21 mouse cellular contexts compared by ENCODE assay signal in genomic region chr8:10671862-10672548, GRCm38 (mm10).
DNase-seq lines count a peak whose midpoint lies in the region; ATAC-seq and TF ChIP-seq lines count a peak whose summit lies in the region.
"Had no signal": no experiment of that assay in that cellular context is flagged by ENCODE, and none has a peak within 500 bp of the region (broad histone marks: within the 10 kb centered on the region; RNA-seq: fewer than 3 reads in every experiment).

No protein-coding gene starts in this region.

- no peaks in the 10 kb centered on the region for H3K27me3 ChIP-seq in hindbrain, postnatal 0 days (ENCODE audit: insufficient read depth, low read length)
- no peaks in the 10 kb centered on the region for H3K27me3 ChIP-seq in hindbrain, embryonic 14.5 days (ENCODE audit: control insufficient read depth, insufficient read depth, low read length)
- no peaks in the 10 kb centered on the region for H3K27me3 ChIP-seq in stomach, postnatal 0 days (ENCODE audit: control insufficient read depth, insufficient read depth, low read length)
- H3K27me3 ChIP-seq in liver, embryonic 12.5 days (replicated peaks) = no peaks in the 10 kb centered on the region; the same call in 1 of the 2 replicates
- H3K27me3 ChIP-seq: embryonic facial prominence, embryonic 15.5 days; forebrain, embryonic 15.5 days; heart, embryonic 15.5 days; intestine, embryonic 15.5 days had no signal

- no peak overlapping the region for H3K4me3 ChIP-seq in hindbrain, postnatal 0 days (ENCODE audit: low read length)
- H3K4me3 ChIP-seq in hindbrain, embryonic 14.5 days (replicated peaks; ENCODE audit: low read length) = no peak overlapping the region
- H3K4me3 ChIP-seq in stomach, postnatal 0 days (ENCODE audit: low read depth, low read length) = no peak overlapping the region
- no peak overlapping the region for H3K4me3 ChIP-seq in liver, embryonic 12.5 days
- H3K4me3 ChIP-seq: embryonic facial prominence, embryonic 15.5 days; erythroblast, embryonic 14.5 days; forebrain, embryonic 15.5 days; heart, adult 2 months; heart, embryonic 15.5 days; intestine, embryonic 15.5 days had no signal

- TF ChIP-seq CTCF in hindbrain, postnatal 0 days (IDR thresholded peaks at IDR 0.05; ENCODE audit: low read depth) = no peak
- no peak for TF ChIP-seq CTCF in stomach, postnatal 0 days (IDR thresholded peaks at IDR 0.05; ENCODE audit: low read depth)

- TF ChIP-seq EP300 in stomach, postnatal 0 days (optimal IDR thresholded peaks at IDR 0.05) = no peak

- peak; percentile 15 for DNase-seq in hindbrain, postnatal 0 days (ENCODE audit: low spot score)
- no peak for DNase-seq in hindbrain, embryonic 14.5 days (ENCODE audit: low spot score)
- peak; percentile 63 for DNase-seq in testis, postnatal 14 days (ENCODE audit: low spot score)
- no peak for DNase-seq in testis, postnatal 10 days (ENCODE audit: low spot score)
- DNase-seq in NIH3T3 (ENCODE audit: low read depth) = peak; percentile 54
- no peak for DNase-seq in stomach, postnatal 0 days (ENCODE audit: low spot score)
- no peak for DNase-seq in spleen, postnatal 14 days (ENCODE audit: low spot score in 2 of 2)
- DNase-seq: adrenal gland, postnatal 10 days; cerebellum, adult 11-12 months; cerebellum, adult 9-10 months; cerebellum, postnatal 25 days; embryo, embryonic 11 days; heart, adult 2 months; heart, postnatal 14 days had no signal

- H3K4me2 ChIP-seq in hindbrain, postnatal 0 days (ENCODE audit: low read depth, low read length) = no peak overlapping the region
- no peak overlapping the region for H3K4me2 ChIP-seq in hindbrain, embryonic 14.5 days (replicated peaks)
- no peak overlapping the region for H3K4me2 ChIP-seq in stomach, postnatal 0 days (replicated peaks; ENCODE audit: low read depth)
- H3K4me2 ChIP-seq in liver, embryonic 12.5 days = no peak overlapping the region
- H3K4me2 ChIP-seq: embryonic facial prominence, embryonic 15.5 days; forebrain, embryonic 15.5 days; heart, embryonic 11.5 days; heart, embryonic 15.5 days; intestine, embryonic 15.5 days had no signal

- no peaks in the 10 kb centered on the region for H3K9me3 ChIP-seq in hindbrain, postnatal 0 days (ENCODE audit: low read length)
- H3K9me3 ChIP-seq in hindbrain, embryonic 14.5 days (ENCODE audit: control insufficient read depth, low read length) = no peaks in the 10 kb centered on the region
- H3K9me3 ChIP-seq in stomach, postnatal 0 days (ENCODE audit: control insufficient read depth, low read length) = no peaks in the 10 kb centered on the region
- no peaks in the 10 kb centered on the region for H3K9me3 ChIP-seq in liver, embryonic 12.5 days (replicated peaks)
- H3K9me3 ChIP-seq: embryonic facial prominence, embryonic 15.5 days; forebrain, embryonic 15.5 days; heart, embryonic 15.5 days; intestine, embryonic 15.5 days had no signal

- no peak overlapping the region for H3K27ac ChIP-seq in hindbrain, postnatal 0 days
- H3K27ac ChIP-seq in hindbrain, embryonic 14.5 days = no peak overlapping the region
- H3K27ac ChIP-seq in stomach, postnatal 0 days (replicated peaks) = no peak overlapping the region
- no peak overlapping the region for H3K27ac ChIP-seq in liver, embryonic 12.5 days
- H3K27ac ChIP-seq: embryonic facial prominence, embryonic 15.5 days; forebrain, embryonic 15.5 days; heart, adult 2 months; heart, embryonic 15.5 days; intestine, embryonic 15.5 days had no signal

- H3K4me1 ChIP-seq in hindbrain, postnatal 0 days (ENCODE audit: insufficient read depth, low read length) = no peaks in the 10 kb centered on the region
- H3K4me1 ChIP-seq in hindbrain, embryonic 14.5 days (replicated peaks; ENCODE audit: control insufficient read depth, insufficient read depth, low read length) = no peaks in the 10 kb centered on the region
- H3K4me1 ChIP-seq in stomach, postnatal 0 days (replicated peaks; ENCODE audit: control insufficient read depth, insufficient read depth) = no peaks in the 10 kb centered on the region
- H3K4me1 ChIP-seq in liver, embryonic 12.5 days = no peaks in the 10 kb centered on the region
- H3K4me1 ChIP-seq: embryonic facial prominence, embryonic 15.5 days; forebrain, embryonic 15.5 days; heart, embryonic 15.5 days; intestine, embryonic 15.5 days had no signal

- H3K9ac ChIP-seq in hindbrain, postnatal 0 days (replicated peaks; ENCODE audit: low read length) = no peak overlapping the region
- no peak overlapping the region for H3K9ac ChIP-seq in hindbrain, embryonic 14.5 days
- no peak overlapping the region for H3K9ac ChIP-seq in stomach, postnatal 0 days (ENCODE audit: low read length)
- no peak overlapping the region for H3K9ac ChIP-seq in liver, embryonic 12.5 days
- H3K9ac ChIP-seq: embryonic facial prominence, embryonic 15.5 days; forebrain, embryonic 15.5 days; heart, embryonic 15.5 days; intestine, embryonic 15.5 days had no signal

- no peak for ATAC-seq in hindbrain, postnatal 0 days
- ATAC-seq in hindbrain, embryonic 14.5 days (ENCODE audit: low FRiP score) = no peak
- ATAC-seq in stomach, postnatal 0 days (ENCODE audit: low FRiP score, low TSS enrichment) = peak; percentile 84
- ATAC-seq in liver, embryonic 12.5 days = no peak
- ATAC-seq: forebrain, embryonic 15.5 days; intestine, embryonic 15.5 days had no signal

- WGBS in hindbrain, postnatal 0 days = 57% methylated on average over 2 of the region's 2 CpGs
- 76% methylated on average over 2 of the region's 2 CpGs for WGBS in hindbrain, embryonic 14.5 days
- WGBS in stomach, postnatal 0 days = 23% methylated on average over 2 of the region's 2 CpGs
- 48% methylated on average over 2 of the region's 2 CpGs for WGBS in liver, embryonic 12.5 days (ENCODE audit: insufficient replicate concordance)

- no peaks in the 10 kb centered on the region for H3K36me3 ChIP-seq in hindbrain, postnatal 0 days (ENCODE audit: insufficient read depth, low read length)
- H3K36me3 ChIP-seq in hindbrain, embryonic 14.5 days (replicated peaks; ENCODE audit: control insufficient read depth, insufficient read depth) = no peaks in the 10 kb centered on the region
- no peaks in the 10 kb centered on the region for H3K36me3 ChIP-seq in stomach, postnatal 0 days (ENCODE audit: control insufficient read depth, insufficient read depth, low read length)
- no peaks in the 10 kb centered on the region for H3K36me3 ChIP-seq in liver, embryonic 12.5 days
- H3K36me3 ChIP-seq: embryonic facial prominence, embryonic 15.5 days; forebrain, embryonic 15.5 days; heart, embryonic 15.5 days; intestine, embryonic 15.5 days had no signal

Comparison
In these comparisons a context has a peak if more than half of its experiments do, and no peak if none do; other contexts are left out.
1. DNase-seq: peak in hindbrain, postnatal 0 days (single experiment), testis, postnatal 14 days (single experiment) and NIH3T3 (single experiment); none in hindbrain, embryonic 14.5 days (single experiment), testis, postnatal 10 days (single experiment), stomach, postnatal 0 days (single experiment) and spleen, postnatal 14 days (0 of 2).